Mouse (Mus musculus): ENCODE measurements at regions not wholly inside any gene's neighbourhood (a gene's known extent, or its start where the extent isn't known, plus 50 kb on each side); places are given as distances from the start of the nearest gene placed in this dataset.

DNA sequence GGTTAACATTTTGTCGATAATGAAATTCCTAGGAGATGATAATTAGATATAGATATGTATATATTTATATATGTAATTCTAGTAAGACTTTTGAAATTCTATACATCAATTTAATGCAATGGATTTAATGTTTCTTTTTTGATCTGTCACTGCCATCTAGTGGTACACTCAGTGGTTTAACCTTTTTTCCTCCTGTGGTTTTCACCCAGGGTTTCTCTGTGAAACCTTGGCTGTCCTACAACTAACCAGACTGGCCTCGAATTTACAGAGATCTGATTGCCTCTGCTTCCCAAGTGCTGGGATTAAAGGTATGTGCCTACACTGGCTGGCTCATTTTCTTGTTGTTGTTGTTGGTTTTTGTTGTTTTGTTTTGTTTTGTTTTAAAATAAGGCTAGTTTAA, 198.6 kb downstream of the Vgll3 start:
- TF ChIP-seq KAT2A (conservative IDR thresholded peaks at IDR 0.05; ENCODE audit: low read depth, low read length): no peak
- TF ChIP-seq SMC3 (IDR thresholded peaks at IDR 0.05; ENCODE audit: low read depth, low read length): peak; percentile 59
- TF ChIP-seq ZNF384 (IDR thresholded peaks at IDR 0.05; ENCODE audit: low read depth, low read length): no peak
- TF ChIP-seq RAD21 (IDR thresholded peaks at IDR 0.05; ENCODE audit: low read depth, low read length): peak; percentile 74
- no peak for TF ChIP-seq TAL1 (IDR thresholded peaks at IDR 0.05; ENCODE audit: low read length)
- TF ChIP-seq CTCF (IDR thresholded peaks at IDR 0.05 in 2 of 3, conservative IDR thresholded peaks at IDR 0.05 in 1 of 3; ENCODE audit: control insufficient read depth in 1 of 3, insufficient read depth in 1 of 3, low read depth in 2 of 3, low read length in 3 of 3, poor library complexity in 1 of 3, severe bottlenecking in 1 of 3): peak in 2 of 3 experiments; percentile 6 to 67; a peak in 2 of 6 replicates
- TF ChIP-seq MEF2A (IDR thresholded peaks at IDR 0.05; ENCODE audit: extremely low read depth, insufficient replicate concordance, low read depth, low read length, poor library complexity, severe bottlenecking): no peak
- peak; percentile 48 for TF ChIP-seq ZC3H11A (IDR thresholded peaks at IDR 0.05; ENCODE audit: low read depth, low read length)
- no peak for TF ChIP-seq BHLHE40 (IDR thresholded peaks at IDR 0.05; ENCODE audit: borderline replicate concordance, low read depth, low read length)
- TF ChIP-seq MYC (IDR thresholded peaks at IDR 0.05; ENCODE audit: low read depth, low read length): no peak
- TF ChIP-seq TBP (IDR thresholded peaks at IDR 0.05; ENCODE audit: low read depth, low read length): no peak
- TF ChIP-seq NELFE (IDR thresholded peaks at IDR 0.05; ENCODE audit: low read depth, low read length): no peak
- TF ChIP-seq E2F4 (IDR thresholded peaks at IDR 0.05; ENCODE audit: borderline replicate concordance, low read depth, low read length): no peak
- TF ChIP-seq CHD1 (IDR thresholded peaks at IDR 0.05; ENCODE audit: low read depth, low read length): no peak
- TF ChIP-seq MXI1 (IDR thresholded peaks at IDR 0.05; ENCODE audit: low read depth, low read length): no peak
- H3K79me2 ChIP-seq (ENCODE audit: control insufficient read depth, insufficient read depth, low read length, poor library complexity): no peaks in the 10 kb centered on the region
- no peaks in the 10 kb centered on the region for H3K9me3 ChIP-seq (replicated peaks; ENCODE audit: insufficient read depth, low read length)
- H3K9ac ChIP-seq (ENCODE audit: control insufficient read depth, low read depth, low read length, poor library complexity, severe bottlenecking): no peak overlapping the region
- peak; percentile 39 for DNase-seq (ENCODE audit: low read depth, low spot score)
- H3K27me3 ChIP-seq (ENCODE audit: control insufficient read depth in 1 of 2, insufficient read depth in 2 of 2, low read length in 2 of 2): no peaks in the 10 kb centered on the region
- H3K36me3 ChIP-seq (ENCODE audit: control insufficient read depth in 1 of 2, insufficient read depth in 2 of 2, low read length in 2 of 2): no peaks in the 10 kb centered on the region
- no peak overlapping the region for H3K4me3 ChIP-seq (ENCODE audit: control insufficient read depth in 1 of 2, insufficient read depth in 1 of 2, low read depth in 2 of 2, low read length in 2 of 2)
- no peak overlapping the region for H3K27ac ChIP-seq (ENCODE audit: control insufficient read depth, low read depth, low read length)
- no peaks in the 10 kb centered on the region for H3K4me1 ChIP-seq (ENCODE audit: control insufficient read depth in 1 of 2, insufficient read depth in 2 of 2, low read length in 2 of 2)

DNA sequence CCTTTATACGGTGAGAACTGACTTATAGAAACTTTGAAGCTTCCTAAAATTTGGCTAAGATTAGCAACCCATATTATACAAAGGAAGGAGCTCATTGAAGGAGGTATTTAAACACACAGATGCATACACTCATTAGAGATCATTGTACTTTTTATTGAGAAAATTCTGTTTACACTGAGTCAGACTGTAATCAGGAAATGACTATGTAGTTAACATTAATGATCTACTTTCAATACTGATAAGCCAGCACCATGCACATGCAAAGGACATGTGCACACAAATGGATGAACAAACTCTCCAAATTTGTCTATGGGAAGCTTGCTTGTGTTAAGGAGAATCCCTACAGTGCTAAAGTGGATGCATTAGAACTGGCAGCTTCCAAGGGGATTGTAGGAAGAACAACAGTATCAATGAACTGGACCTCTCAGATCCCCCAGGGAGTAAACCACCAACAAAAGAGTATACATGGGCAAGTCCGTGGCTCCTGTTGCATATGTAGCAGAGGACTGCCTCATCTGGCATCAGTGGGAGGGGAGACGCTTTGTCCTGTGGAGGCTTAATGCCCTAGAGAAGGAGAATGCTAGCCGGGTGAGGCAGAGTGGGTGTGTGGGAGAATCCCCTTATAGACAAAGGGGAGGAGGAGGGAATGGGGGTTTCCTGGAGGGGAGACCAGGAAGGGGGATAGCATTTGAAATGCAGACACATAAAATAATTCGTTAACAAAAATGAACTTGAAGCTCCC, 200.0 kb downstream of the Vgll3 start:
- H3K27me3 ChIP-seq (ENCODE audit: control insufficient read depth in 1 of 2, insufficient read depth in 2 of 2, low read length in 2 of 2): no peaks in the 10 kb centered on the region
- H3K36me3 ChIP-seq (ENCODE audit: control insufficient read depth in 1 of 2, insufficient read depth in 2 of 2, low read length in 2 of 2): no peaks in the 10 kb centered on the region
- no peak overlapping the region for H3K27ac ChIP-seq (ENCODE audit: control insufficient read depth, low read depth, low read length)
- H3K9ac ChIP-seq (ENCODE audit: control insufficient read depth, low read depth, low read length, poor library complexity, severe bottlenecking): no peak overlapping the region
- no peak for TF ChIP-seq POLR2A (IDR thresholded peaks at IDR 0.05; ENCODE audit: control insufficient read depth in 1 of 2, insufficient read depth in 1 of 2, low read depth in 1 of 2, low read length in 2 of 2, poor library complexity in 1 of 2)
- TF ChIP-seq MAFK (IDR thresholded peaks at IDR 0.05; ENCODE audit: borderline replicate concordance, low read depth, low read length): no peak
- no peak for TF ChIP-seq SMC3 (IDR thresholded peaks at IDR 0.05; ENCODE audit: low read depth, low read length)
- TF ChIP-seq CTCF (IDR thresholded peaks at IDR 0.05 in 2 of 3, conservative IDR thresholded peaks at IDR 0.05 in 1 of 3; ENCODE audit: control insufficient read depth in 1 of 3, insufficient read depth in 1 of 3, low read depth in 2 of 3, low read length in 3 of 3, poor library complexity in 1 of 3, severe bottlenecking in 1 of 3): no peak
- TF ChIP-seq NRF1 (IDR thresholded peaks at IDR 0.05; ENCODE audit: insufficient read depth, low read depth, low read length, poor library complexity, severe bottlenecking): no peak
- no peak for TF ChIP-seq CHD2 (IDR thresholded peaks at IDR 0.05; ENCODE audit: low read length)
- TF ChIP-seq GATA1 (IDR thresholded peaks at IDR 0.05; ENCODE audit: low read depth, low read length): no peak
- no peak for TF ChIP-seq MAX (IDR thresholded peaks at IDR 0.05; ENCODE audit: low read length)
- TF ChIP-seq ZNF384 (IDR thresholded peaks at IDR 0.05; ENCODE audit: low read depth, low read length): no peak
- TF ChIP-seq ETS1 (IDR thresholded peaks at IDR 0.05; ENCODE audit: low read depth, low read length): no peak
- TF ChIP-seq BHLHE40 (IDR thresholded peaks at IDR 0.05; ENCODE audit: borderline replicate concordance, low read depth, low read length): no peak
- no peak for TF ChIP-seq TCF12 (IDR thresholded peaks at IDR 0.05; ENCODE audit: low read depth, low read length)
- no peak for TF ChIP-seq KAT2A (conservative IDR thresholded peaks at IDR 0.05; ENCODE audit: low read depth, low read length)
- DNase-seq (ENCODE audit: low read depth, low spot score): no peak
- H3K9me3 ChIP-seq (replicated peaks; ENCODE audit: insufficient read depth, low read length): no peaks in the 10 kb centered on the region
- H3K4me1 ChIP-seq (ENCODE audit: control insufficient read depth in 1 of 2, insufficient read depth in 2 of 2, low read length in 2 of 2): no peaks in the 10 kb centered on the region
- no peak overlapping the region for H3K4me3 ChIP-seq (ENCODE audit: control insufficient read depth in 1 of 2, insufficient read depth in 1 of 2, low read depth in 2 of 2, low read length in 2 of 2)
- no peaks in the 10 kb centered on the region for H3K79me2 ChIP-seq (ENCODE audit: control insufficient read depth, insufficient read depth, low read length, poor library complexity)

Data from MEL (cell line).